Mouse (Mus musculus) heart, postnatal 0 days (tissue): ENCODE measurements around the gene Aoc2. TPM values are rescaled to one million over a fixed set of nuclear protein-coding genes. Genes with fewer than 3 reads are reported as not detected.

Source experiments
- ATAC-seq: fragments of 200-750 bp; cut with Nextera tagmentation; 2 replicates; pipeline ENCODE4 v1.8.0; 2017; ENCODE audit warnings: low read depth, moderate number of reproducible peaks, moderate library complexity; ENCODE audit not compliant: insufficient read depth
- DNase-seq: peaks from one replicate; pipeline ENCODE4 v3.0.0-alpha.2; 2016; ENCODE audit warnings: low spot score
- H3K27ac ChIP-seq: fragments of 300-500 bp; sonication (generic); 2 replicates; pipeline ENCODE4 v1.5.1; 2014; ENCODE audit warnings: low read depth, mild to moderate bottlenecking
- H3K27me3 ChIP-seq: fragments of 300-500 bp; sonication (generic); 2 replicates; pipeline ENCODE4 v1.6.1; 2014; ENCODE audit warnings: low read length, mixed read lengths; ENCODE audit not compliant: control insufficient read depth, insufficient read depth
- H3K36me3 ChIP-seq: fragments of 300-500 bp; sonication (generic); replicated peaks from 2 replicates; pipeline ENCODE4 v1.6.1; 2014; ENCODE audit warnings: low read length, mixed read lengths; ENCODE audit not compliant: control insufficient read depth, insufficient read depth
- H3K4me1 ChIP-seq: fragments of 300-500 bp; sonication (generic); 2 replicates; pipeline ENCODE4 v1.6.1; 2014; ENCODE audit warnings: antibody characterized with exemption; ENCODE audit not compliant: control insufficient read depth, insufficient read depth
- H3K4me2 ChIP-seq: fragments of 300-500 bp; sonication (generic); 2 replicates; pipeline ENCODE4 v1.6.1; 2014; ENCODE audit warnings: low read depth, mild to moderate bottlenecking, low read length, moderate library complexity
- H3K4me3 ChIP-seq: fragments of 300-500 bp; sonication (generic); 2 replicates; pipeline ENCODE4 v1.5.1; 2014; ENCODE audit warnings: low read depth, low read length
- H3K9ac ChIP-seq: fragments of 300-500 bp; sonication (generic); replicated peaks from 2 replicates; pipeline ENCODE4 v1.6.1; 2014; ENCODE audit warnings: low read depth, low read length, mixed read lengths
- H3K9me3 ChIP-seq: fragments of 300-500 bp; sonication (generic); replicated peaks from 2 replicates; pipeline ENCODE4 v1.6.1; 2016; ENCODE audit warnings: low read length; ENCODE audit not compliant: control insufficient read depth
- CTCF ChIP-seq: IDR thresholded peaks from 2 replicates; pipeline ENCODE4 v1.5.1; 2016; ENCODE audit warnings: antibody characterized with exemption, control low read depth, low read depth
- EP300 ChIP-seq: IDR thresholded peaks from 2 replicates; pipeline ENCODE4 v1.6.1; 2016; ENCODE audit warnings: antibody characterized with exemption, low read depth
- WGBS: fragments of 180-500 bp; shearing (Covaris S2); extraction: QIAGEN DNeasy Blood & Tissue Kit; methylation state at CpG from one replicate; pipeline ENCODE4 v1.1.7; 2014; 5-methylcytosine and 5-hydroxymethylcytosine counted together
- polyA plus RNA-seq: library from polyadenylated mRNA; unstranded; fragments of >200 nt; fragmentation: Nextera tagmentation; extraction: Ambion mirVana; gene quantifications from 2 replicates; pipeline ENCODE4 v1.2.1, GENCODE M21; 2015
- total RNA-seq: library from RNA; depleted of rRNA; stranded (reverse); fragments of >200 nt; gene quantifications from 2 replicates; pipeline ENCODE4 v1.2.3, GENCODE M21; 2014; ENCODE audit warnings: low replicate concordance

Gene Aoc2
- total and polyA plus RNA-seq, 2 experiments from 2014 or later, result 0.30 to 1.8 TPM

- H3K4me2 ChIP-seq, result peak overlapping the region; percentile 53
- 48% methylated on average over 10 of the region's 10 CpGs for WGBS
- peaks cover 11% of the 10 kb centered on the region; the same call in 1 of the 2 replicates for H3K4me1 ChIP-seq
- TF ChIP-seq EP300, result no peak
- TF ChIP-seq CTCF, result no peak
- H3K4me3 ChIP-seq, result peak overlapping the region; percentile 44
- no peak overlapping the region for H3K9ac ChIP-seq
- H3K9me3 ChIP-seq, result no peaks in the 10 kb centered on the region
- ATAC-seq (no peak), DNase-seq (no peak)
- no peaks in the 10 kb centered on the region for H3K36me3 ChIP-seq
- H3K27ac ChIP-seq, result no peak overlapping the region
- no peaks in the 10 kb centered on the region for H3K27me3 ChIP-seq
Measured at GRCm38 (mm10) chr11:101334023-101334422, 9.2 kb downstream of the Aoc2 start.

DNA sequence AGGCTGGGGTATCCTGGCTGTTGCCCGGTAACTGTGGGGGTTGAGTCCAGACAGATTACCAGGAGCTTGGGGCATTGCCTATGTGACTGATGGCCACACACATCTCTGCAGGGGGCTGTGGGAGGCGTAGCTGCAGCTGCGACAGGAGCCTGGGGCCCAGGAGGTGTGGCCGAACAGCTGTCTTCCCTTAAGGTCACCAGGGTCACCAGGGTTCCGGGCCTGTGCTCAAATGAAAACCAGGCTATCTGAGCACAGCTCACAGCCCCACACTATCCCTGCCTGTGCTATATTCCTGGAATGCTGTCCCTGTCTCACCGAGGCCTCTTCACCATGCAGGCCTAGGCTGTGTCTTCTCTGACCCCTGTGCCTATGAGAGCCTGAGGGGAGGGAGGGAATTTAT is 9.7 kb downstream of the Aoc2 start:
- Histone ChIP-seq H3K4me1 (peaks cover 7% of the 10 kb centered on the region; the same call in 1 of the 2 replicates), H3K4me2 (peak overlapping the region; percentile 53), H3K27me3 (no peaks in the 10 kb centered on the region), H3K9ac (no peak overlapping the region), H3K9me3 (no peaks in the 10 kb centered on the region), H3K27ac (no peak overlapping the region), H3K4me3 (peak overlapping the region; percentile 44), H3K36me3 (no peaks in the 10 kb centered on the region)
- WGBS, result 27% methylated on average over 6 of the region's 6 CpGs
- ATAC-seq (no peak), DNase-seq (no peak)
- TF ChIP-seq CTCF (no peak), EP300 (no peak)

DNA sequence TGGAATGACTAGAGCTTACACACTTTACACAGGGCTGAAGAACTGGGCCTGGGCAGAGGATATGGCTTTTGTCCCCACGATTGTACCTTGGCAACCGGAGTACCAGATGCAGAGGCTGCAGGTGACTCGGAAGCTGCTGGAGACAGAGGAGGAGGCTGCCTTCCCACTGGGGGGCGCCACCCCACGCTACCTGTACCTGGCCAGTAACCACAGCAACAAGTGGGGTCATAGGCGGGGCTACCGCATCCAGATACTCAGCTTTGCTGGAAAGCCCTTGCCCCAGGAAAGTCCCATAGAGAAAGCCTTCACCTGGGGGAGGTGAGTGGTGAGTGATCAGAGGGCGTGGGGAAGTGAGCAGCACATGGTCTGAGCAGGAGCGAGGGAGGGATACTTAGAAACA is 10.8 kb downstream of the Aoc2 start:
- H3K27ac ChIP-seq, result no peak overlapping the region
- H3K36me3 ChIP-seq, result no peaks in the 10 kb centered on the region
- H3K9me3 ChIP-seq, result no peaks in the 10 kb centered on the region
- no peak overlapping the region for H3K4me2 ChIP-seq
- H3K27me3 ChIP-seq, result no peaks in the 10 kb centered on the region
- no peak overlapping the region for H3K9ac ChIP-seq
- DNase-seq (no peak), ATAC-seq (no peak)
- 79% methylated on average over 9 of the region's 9 CpGs for WGBS
- H3K4me3 ChIP-seq, result no peak overlapping the region
- peaks cover 7% of the 10 kb centered on the region; the same call in 1 of the 2 replicates for H3K4me1 ChIP-seq
- TF ChIP-seq CTCF (no peak), EP300 (no peak)

DNA sequence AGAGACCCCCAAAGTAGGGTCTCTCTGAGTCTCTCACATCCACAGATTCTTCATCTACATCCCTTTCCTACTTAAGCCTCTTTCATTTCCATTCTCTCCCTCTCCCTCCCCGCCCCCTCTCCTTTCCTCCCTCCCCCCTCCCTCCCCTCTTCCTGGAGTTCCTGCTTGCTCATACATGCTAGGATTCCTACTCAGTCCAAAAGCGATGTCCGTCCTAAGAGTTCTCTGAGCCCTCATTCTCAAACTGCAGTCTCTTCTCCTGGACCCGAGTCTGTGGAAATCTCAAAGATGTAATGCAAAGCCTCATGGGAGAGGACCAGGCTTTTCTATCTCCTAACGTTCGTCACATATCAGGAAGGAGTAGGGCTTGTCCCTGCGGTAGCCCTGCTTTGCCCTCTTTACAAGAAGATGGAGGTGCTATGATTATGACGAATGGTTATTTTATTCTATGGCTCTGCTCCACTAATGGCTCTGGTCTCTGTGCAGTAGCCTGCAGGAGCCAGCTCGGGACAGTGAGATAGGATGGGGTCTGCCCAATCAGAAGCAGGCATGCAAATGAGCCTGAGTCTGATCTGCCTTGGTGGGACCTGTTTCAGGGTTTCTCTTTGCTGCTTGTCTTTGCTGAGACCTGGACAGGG is 13.4 kb downstream of the Aoc2 start:
- WGBS, result 9% methylated on average over 9 of the region's 9 CpGs
- H3K27me3 ChIP-seq, result no peaks in the 10 kb centered on the region
- peak; percentile 58 for DNase-seq
- H3K4me1 ChIP-seq, result peaks cover 7% of the 10 kb centered on the region; the same call in 1 of the 2 replicates
- no peaks in the 10 kb centered on the region for H3K36me3 ChIP-seq
- H3K9me3 ChIP-seq, result no peaks in the 10 kb centered on the region
- TF ChIP-seq EP300, result no peak
- no peak overlapping the region for H3K9ac ChIP-seq
- no peak overlapping the region for H3K27ac ChIP-seq
- ATAC-seq, result peak; percentile 73
- H3K4me2 ChIP-seq, result peak overlapping the region; percentile 41
- H3K4me3 ChIP-seq, result peak overlapping the region; percentile 9; the same call in 1 of the 2 replicates

- no peak for DNase-seq
- Histone ChIP-seq H3K36me3 (no peaks in the 10 kb centered on the region), H3K4me2 (no peak overlapping the region), H3K4me3 (no peak overlapping the region), H3K9ac (no peak overlapping the region), H3K27ac (no peak overlapping the region), H3K9me3 (no peaks in the 10 kb centered on the region), H3K27me3 (no peaks in the 10 kb centered on the region), H3K4me1 (no peaks in the 10 kb centered on the region)
- 73% methylated on average over 10 of the region's 10 CpGs for WGBS
- TF ChIP-seq EP300 (no peak), CTCF (no peak)
- ATAC-seq, result no peak
Measured at GRCm38 (mm10) chr11:101347083-101347775, 22.4 kb downstream of the Aoc2 start.
